Mouse (Mus musculus) cortical plate, adult 2 months (tissue): Measurements from ENCODE around the gene Cfap73.

Experiments
- CTCF ChIP-seq: fragments of 200-500 bp; IDR thresholded peaks from 2 replicates; pipeline ENCODE4 v1.5.1; 2011; ENCODE audit warnings: mild to moderate bottlenecking, control low read depth, low read length; ENCODE audit not compliant: insufficient read depth; ENCODE audit errors: extremely low read depth
- POLR2A ChIP-seq: fragments of 200-500 bp; IDR thresholded peaks from 2 replicates; pipeline ENCODE4 v1.6.1; 2011; ENCODE audit warnings: mild to moderate bottlenecking, low read length, control low read depth; ENCODE audit not compliant: insufficient read depth; ENCODE audit errors: extremely low read depth

- TF ChIP-seq CTCF (no peak), POLR2A (no peak)
These were observed 37.8 kb upstream of the Cfap73 start for GRCm38 (mm10) chr5:120671865-120672264.
